Comparison of ENCODE assay signal across 12 mouse cellular contexts in the genomic region with DNA sequence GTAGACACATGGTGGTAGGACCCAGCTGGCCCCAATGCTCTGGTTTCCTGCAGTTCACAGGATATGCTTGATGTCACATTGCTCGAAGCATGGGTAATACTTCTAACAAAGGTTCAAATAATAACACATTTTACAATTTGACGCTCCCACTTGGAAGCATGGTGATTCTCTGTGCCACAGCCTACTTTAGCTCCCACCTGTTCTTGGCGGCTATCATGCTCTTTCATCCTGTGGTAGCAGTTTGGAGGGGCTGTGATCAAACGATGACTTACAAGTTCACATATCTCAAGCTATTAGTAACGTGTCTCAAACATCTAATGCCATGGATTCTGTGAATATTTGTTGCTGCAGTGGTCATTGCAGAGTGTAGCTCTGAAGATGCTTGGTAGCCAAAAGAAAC.
DNase-seq lines count a peak whose midpoint lies in the region; ATAC-seq and TF ChIP-seq lines count a peak whose summit lies in the region.
"Had no signal": no experiment of that assay in that cellular context is flagged by ENCODE, and none has a peak within 500 bp of the region (broad histone marks: within the 10 kb centered on the region; RNA-seq: fewer than 3 reads in every experiment).

No protein-coding gene starts in this region.

- H3K27me3 ChIP-seq in kidney, postnatal 0 days (ENCODE audit: insufficient read depth, low read length): no peaks in the 10 kb centered on the region
- peaks cover 13% of the 10 kb centered on the region; the same call in 1 of the 2 replicates for H3K27me3 ChIP-seq in embryonic facial prominence, embryonic 10.5 days (replicated peaks; ENCODE audit: low read depth, poor library complexity, severe bottlenecking)
- no peaks in the 10 kb centered on the region for H3K27me3 ChIP-seq in limb, embryonic 14.5 days (ENCODE audit: control insufficient read depth, insufficient read depth, low read length)

- TF ChIP-seq POLR2A in limb, embryonic 14.5 days (IDR thresholded peaks at IDR 0.05; ENCODE audit: borderline replicate concordance, extremely low read depth, insufficient read depth, insufficient read length): no peak

- H3K36me3 ChIP-seq in kidney, postnatal 0 days (ENCODE audit: insufficient read depth, low read length): peaks cover 2% of the 10 kb centered on the region; the same call in 1 of the 2 replicates
- peaks cover 10% of the 10 kb centered on the region for H3K36me3 ChIP-seq in embryonic facial prominence, embryonic 10.5 days (replicated peaks)
- peaks cover 10% of the 10 kb centered on the region; the same call in 1 of the 2 replicates for H3K36me3 ChIP-seq in limb, embryonic 14.5 days (ENCODE audit: control insufficient read depth, insufficient read depth, low read length)

- peak overlapping the region; percentile 59 for H3K4me2 ChIP-seq in kidney, postnatal 0 days (ENCODE audit: low read length)
- H3K4me2 ChIP-seq in limb, embryonic 14.5 days (replicated peaks; ENCODE audit: low read depth, low read length, severe bottlenecking): peak overlapping the region; percentile 55

- DNase-seq in adrenal gland, adult 2 months: peak; percentile 4
- no peak for DNase-seq in adrenal gland, adult 18-20 months (ENCODE audit: low spot score in 2 of 2)
- no peak for DNase-seq in kidney, postnatal 0 days (ENCODE audit: low spot score)
- DNase-seq in kidney, postnatal 25 days: no peak
- no peak for DNase-seq in embryonic facial prominence, embryonic 10.5 days (ENCODE audit: low spot score)
- no peak for DNase-seq in limb, embryonic 14.5 days (ENCODE audit: low spot score)
- no peak for DNase-seq in left cerebral cortex, postnatal 25 days (ENCODE audit: low spot score in 2 of 2)
- DNase-seq in right cerebral cortex, adult 2 months (ENCODE audit: low spot score in 2 of 2): no peak
- DNase-seq: forebrain, postnatal 0 days; kidney, adult 18-20 months; right cerebral cortex, postnatal 14 days had no signal

- no peaks in the 10 kb centered on the region for H3K9me3 ChIP-seq in kidney, postnatal 0 days (replicated peaks; ENCODE audit: low read length)
- H3K9me3 ChIP-seq in embryonic facial prominence, embryonic 10.5 days: no peaks in the 10 kb centered on the region
- no peaks in the 10 kb centered on the region for H3K9me3 ChIP-seq in limb, embryonic 14.5 days (ENCODE audit: control insufficient read depth, low read length)
- H3K9me3 ChIP-seq: G1E had no signal

- 0 out of 2 replicates have a peak overlapping the region, but pooled peaks have one; percentile 0 for H3K4me3 ChIP-seq in kidney, postnatal 0 days (replicated peaks; ENCODE audit: low read depth, low read length)
- 0 out of 2 replicates have a peak overlapping the region, but pooled peaks have one; percentile 43 for H3K4me3 ChIP-seq in embryonic facial prominence, embryonic 10.5 days
- H3K4me3 ChIP-seq in limb, embryonic 14.5 days (replicated peaks; ENCODE audit: low read length): peak overlapping the region; percentile 41; the same call in 1 of the 2 replicates

- no peak overlapping the region for H3K9ac ChIP-seq in kidney, postnatal 0 days (ENCODE audit: low read depth, low read length)
- H3K9ac ChIP-seq in limb, embryonic 14.5 days (ENCODE audit: low read depth, low read length, severe bottlenecking): peak overlapping the region; percentile 47
- H3K9ac ChIP-seq: forebrain, postnatal 0 days had no signal

- WGBS in kidney, postnatal 0 days: 30% methylated on average over 5 of the region's 5 CpGs
- WGBS in embryonic facial prominence, embryonic 10.5 days: 75% methylated on average over 5 of the region's 5 CpGs
- WGBS in limb, embryonic 14.5 days: 37% methylated on average over 5 of the region's 5 CpGs

- peak overlapping the region; percentile 82 for H3K27ac ChIP-seq in kidney, postnatal 0 days
- H3K27ac ChIP-seq in embryonic facial prominence, embryonic 10.5 days (replicated peaks): peak overlapping the region; percentile 81
- H3K27ac ChIP-seq in limb, embryonic 14.5 days (replicated peaks; ENCODE audit: low read depth, low read length): peak overlapping the region; percentile 39; the same call in 1 of the 2 replicates

- ATAC-seq in kidney, postnatal 0 days (replicated peaks; ENCODE audit: low FRiP score, low read depth): no peak
- ATAC-seq in limb, embryonic 14.5 days (ENCODE audit: low FRiP score, low read depth): no peak
- ATAC-seq: forebrain, postnatal 0 days had no signal

- H3K4me1 ChIP-seq in kidney, postnatal 0 days (replicated peaks; ENCODE audit: insufficient read depth, low read length): peaks cover 41% of the 10 kb centered on the region
- peaks cover 83% of the 10 kb centered on the region for H3K4me1 ChIP-seq in embryonic facial prominence, embryonic 10.5 days
- H3K4me1 ChIP-seq in limb, embryonic 14.5 days (ENCODE audit: control insufficient read depth, insufficient read depth, low read length): peaks cover 72% of the 10 kb centered on the region

- no peak for TF ChIP-seq CTCF in kidney, postnatal 0 days (IDR thresholded peaks at IDR 0.05; ENCODE audit: low read depth)

- intact Hi-C loops in left cerebral cortex, postnatal 25 days (cut with DNase I): no loop called here
